Comparison of ENCODE assay signal across 9 mouse cellular contexts in the genomic region with DNA sequence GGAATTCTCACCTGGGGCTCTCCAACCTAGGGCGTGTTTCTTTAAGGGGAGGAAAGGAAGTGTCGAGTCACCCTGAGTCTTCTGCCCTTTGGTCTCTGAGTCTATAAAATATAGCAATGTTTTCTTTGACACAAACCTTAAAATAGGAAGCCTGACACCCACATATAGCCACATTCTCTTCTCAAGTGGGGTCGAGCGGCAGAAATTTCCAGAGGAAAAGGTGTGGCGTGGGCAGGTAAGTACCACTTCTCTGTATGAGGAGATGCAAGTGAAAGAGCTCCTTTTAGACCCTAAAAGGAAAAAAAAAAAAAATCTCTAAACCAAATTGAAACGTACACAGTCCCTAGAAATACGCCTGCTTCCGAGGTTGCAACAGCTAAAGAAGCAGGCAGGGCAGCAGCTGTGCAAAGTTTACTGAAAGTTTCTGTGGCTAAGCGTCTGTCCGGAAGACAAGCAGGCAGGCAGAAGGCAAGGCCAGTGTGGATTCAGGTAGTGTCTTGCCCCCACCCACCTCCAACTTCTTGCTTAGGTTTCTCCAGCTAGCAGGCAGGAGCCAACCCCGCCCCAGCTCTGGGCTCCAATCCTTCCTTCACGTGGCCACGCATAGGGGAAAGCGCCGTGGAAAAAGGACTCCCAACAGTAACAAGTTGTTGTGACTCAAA.
A peak's percentile ranks its signal among the peaks of the same experiment; 100 is the strongest.
DNase-seq lines count a peak whose midpoint lies in the region; ATAC-seq and TF ChIP-seq lines count a peak whose summit lies in the region.
"Had no signal": no experiment of that assay in that cellular context is flagged by ENCODE, and none has a peak within 500 bp of the region (broad histone marks: within the 10 kb centered on the region; RNA-seq: fewer than 3 reads in every experiment).

No protein-coding gene starts in this region.

- H3K4me3 ChIP-seq in gastrocnemius, adult 2 months: peak overlapping the region; percentile 79
- H3K4me3 ChIP-seq in embryonic facial prominence, embryonic 13.5 days: peak overlapping the region; percentile 70
- peak overlapping the region; percentile 60 for H3K4me3 ChIP-seq in intestine, postnatal 0 days (ENCODE audit: low read depth, low read length)
- H3K4me3 ChIP-seq in midbrain, embryonic 10.5 days: peak overlapping the region; percentile 79

- H3K4me1 ChIP-seq in embryonic facial prominence, embryonic 13.5 days: peaks cover 47% of the 10 kb centered on the region
- peaks cover 22% of the 10 kb centered on the region; the same call in 1 of the 2 replicates for H3K4me1 ChIP-seq in intestine, postnatal 0 days (replicated peaks; ENCODE audit: control insufficient read depth, insufficient read depth, low read length)
- peaks cover 63% of the 10 kb centered on the region for H3K4me1 ChIP-seq in midbrain, embryonic 10.5 days

- DNase-seq in gastrocnemius, adult 2 months: no peak
- DNase-seq in gastrocnemius, postnatal 10 days: no peak
- DNase-seq in CD4-positive helper T cell, adult 2 months (ENCODE audit: low read depth, low spot score): peak; percentile 70
- no peak for DNase-seq in midbrain, embryonic 10.5 days (ENCODE audit: low spot score)
- DNase-seq in thymus, postnatal 4 days: peak; percentile 49
- DNase-seq in adrenal gland, adult 2 months: no peak

- H3K9me3 ChIP-seq in embryonic facial prominence, embryonic 13.5 days: no peaks in the 10 kb centered on the region
- no peaks in the 10 kb centered on the region for H3K9me3 ChIP-seq in intestine, postnatal 0 days (ENCODE audit: control insufficient read depth)
- no peaks in the 10 kb centered on the region for H3K9me3 ChIP-seq in midbrain, embryonic 10.5 days (replicated peaks)

- H3K4me2 ChIP-seq in embryonic facial prominence, embryonic 13.5 days: peak overlapping the region; percentile 87
- H3K4me2 ChIP-seq in intestine, postnatal 0 days (replicated peaks; ENCODE audit: low read depth): peak overlapping the region; percentile 79

- peak overlapping the region; percentile 90 for H3K9ac ChIP-seq in embryonic facial prominence, embryonic 13.5 days
- peak overlapping the region; percentile 88 for H3K9ac ChIP-seq in intestine, postnatal 0 days (ENCODE audit: low read depth, low read length)

- intact Hi-C loops in gastrocnemius, adult 2 months (cut with DNase I): no loop called here

- no peak for TF ChIP-seq CTCF in gastrocnemius, adult 2 months (IDR thresholded peaks at IDR 0.05)
- TF ChIP-seq CTCF in intestine, postnatal 0 days (IDR thresholded peaks at IDR 0.05; ENCODE audit: low read depth): no peak

- 12% methylated on average over 15 of the region's 15 CpGs for WGBS in embryonic facial prominence, embryonic 13.5 days
- 6% methylated on average over 15 of the region's 15 CpGs for WGBS in intestine, postnatal 0 days
- WGBS in midbrain, embryonic 10.5 days: 14% methylated on average over 15 of the region's 15 CpGs

- H3K36me3 ChIP-seq in embryonic facial prominence, embryonic 13.5 days: no peaks in the 10 kb centered on the region
- H3K36me3 ChIP-seq in intestine, postnatal 0 days (ENCODE audit: control insufficient read depth, insufficient read depth): no peaks in the 10 kb centered on the region; the same call in 1 of the 2 replicates
- no peaks in the 10 kb centered on the region for H3K36me3 ChIP-seq in midbrain, embryonic 10.5 days
- H3K36me3 ChIP-seq: G1E had no signal

- H3K27me3 ChIP-seq in embryonic facial prominence, embryonic 13.5 days: no peaks in the 10 kb centered on the region
- H3K27me3 ChIP-seq in intestine, postnatal 0 days (replicated peaks; ENCODE audit: control insufficient read depth, insufficient read depth, low read length): no peaks in the 10 kb centered on the region
- peaks cover 10% of the 10 kb centered on the region for H3K27me3 ChIP-seq in midbrain, embryonic 10.5 days (ENCODE audit: low read depth, poor library complexity, severe bottlenecking)

- H3K27ac ChIP-seq in gastrocnemius, adult 2 months: peak overlapping the region; percentile 97
- peak overlapping the region; percentile 96 for H3K27ac ChIP-seq in embryonic facial prominence, embryonic 13.5 days
- peak overlapping the region; percentile 97 for H3K27ac ChIP-seq in intestine, postnatal 0 days (ENCODE audit: low read depth, low read length)
- H3K27ac ChIP-seq in midbrain, embryonic 10.5 days (replicated peaks): peak overlapping the region; percentile 99

- peak; percentile 49 for ATAC-seq in embryonic facial prominence, embryonic 13.5 days (ENCODE audit: insufficient number of reproducible peaks, insufficient read depth, low FRiP score, low TSS enrichment, low read depth)
- ATAC-seq in intestine, postnatal 0 days: peak; percentile 59

Comparison
In these comparisons a context has a peak if more than half of its experiments do, and no peak if none do; other contexts are left out.
1. DNase-seq: peak in CD4-positive helper T cell, adult 2 months (single experiment) and thymus, postnatal 4 days (single experiment); none in gastrocnemius, adult 2 months (single experiment), gastrocnemius, postnatal 10 days (single experiment), midbrain, embryonic 10.5 days (single experiment) and adrenal gland, adult 2 months (single experiment).
2. Peak in every context shown above with its lines, with median percentiles within 50 percentile points of each other: H3K27ac ChIP-seq and H3K4me3 ChIP-seq.